Mouse (Mus musculus) limb, embryonic 13.5 days (tissue): ENCODE measurements around the gene Adam15. TPM values are rescaled to one million over a fixed set of nuclear protein-coding genes. Genes with fewer than 3 reads are reported as not detected.

Experiments
- ATAC-seq: fragments of 200-750 bp; cut with Nextera tagmentation; 2 replicates; pipeline ENCODE4 v1.8.0; 2017; ENCODE audit warnings: low read depth, moderate number of reproducible peaks, moderate TSS enrichment; ENCODE audit not compliant: low FRiP score
- H3K27ac ChIP-seq: fragments of 300-500 bp; sonication (generic); 2 replicates; pipeline ENCODE4 v1.5.1; 2015; ENCODE audit warnings: inconsistent platforms, mild to moderate bottlenecking, moderate library complexity
- H3K27me3 ChIP-seq: fragments of 300-500 bp; sonication (generic); 2 replicates; pipeline ENCODE4 v1.6.1; 2015; ENCODE audit warnings: mild to moderate bottlenecking, inconsistent platforms
- H3K36me3 ChIP-seq: fragments of 300-500 bp; sonication (generic); 2 replicates; pipeline ENCODE4 v1.6.1; 2015; ENCODE audit warnings: inconsistent platforms, mild to moderate bottlenecking, moderate library complexity
- H3K4me1 ChIP-seq: fragments of 300-500 bp; sonication (generic); 2 replicates; pipeline ENCODE4 v1.6.1; 2015; ENCODE audit warnings: inconsistent platforms
- H3K4me2 ChIP-seq: fragments of 300-500 bp; sonication (generic); replicated peaks from 2 replicates; pipeline ENCODE4 v1.6.1; 2015; ENCODE audit warnings: inconsistent platforms, mild to moderate bottlenecking, moderate library complexity
- H3K4me3 ChIP-seq: fragments of 300-500 bp; sonication (generic); 2 replicates; pipeline ENCODE4 v1.5.1; 2015; ENCODE audit warnings: moderate library complexity, mild to moderate bottlenecking, inconsistent platforms
- H3K9ac ChIP-seq: fragments of 300-500 bp; sonication (generic); 2 replicates; pipeline ENCODE4 v1.6.1; 2015; ENCODE audit warnings: mild to moderate bottlenecking, inconsistent platforms
- H3K9me3 ChIP-seq: fragments of 300-500 bp; sonication (generic); 2 replicates; pipeline ENCODE4 v1.6.1; 2016; ENCODE audit warnings: inconsistent platforms
- WGBS: fragments of 180-500 bp; shearing (Covaris S2); methylation state at CpG from one replicate; pipeline ENCODE4 v1.1.7; 2015; 5-methylcytosine and 5-hydroxymethylcytosine counted together
- polyA plus RNA-seq: library from polyadenylated mRNA; unstranded; fragments of >200 nt; fragmentation: Nextera tagmentation; extraction: Ambion mirVana; gene quantifications from 2 replicates; pipeline ENCODE4 v1.2.1, GENCODE M21; 2015

Gene Adam15
- 50.3 and 52.2 TPM in 2 replicates for polyA plus RNA-seq

GRCm38 (mm10) chr3:89349869-89350501 is at the start of gene Adam15:
Gene Adam15 (minus strand): TSS chr3:89349996.
- Histone ChIP-seq H3K36me3 (peaks cover 24% of the 10 kb centered on the region), H3K4me2 (peak within 1 kb of the TSS; percentile 95), H3K9ac (peak within 1 kb of the TSS; percentile 72), H3K4me3 (peak within 1 kb of the TSS; percentile 67), H3K27me3 (peaks cover 15% of the 10 kb centered on the region), H3K9me3 (no peaks in the 10 kb centered on the region), H3K4me1 (peaks cover 17% of the 10 kb centered on the region), H3K27ac (no peak within 1 kb of the TSS)
- 1% methylated on average over 50 of the region's 59 CpGs for WGBS
- peak; percentile 88 for ATAC-seq

GRCm38 (mm10) chr3:89396654-89397005 is 46.8 kb upstream of the Adam15 start:
- Histone ChIP-seq H3K4me2 (peak overlapping the region; percentile 98), H3K4me1 (peaks cover 45% of the 10 kb centered on the region), H3K36me3 (peaks cover 3% of the 10 kb centered on the region; the same call in 1 of the 2 replicates), H3K27me3 (peaks cover 13% of the 10 kb centered on the region), H3K27ac (peak overlapping the region; percentile 80), H3K9ac (peak overlapping the region; percentile 68), H3K4me3 (peak overlapping the region; percentile 59), H3K9me3 (no peaks in the 10 kb centered on the region)
- 0% methylated on average over 4 of the region's 4 CpGs for WGBS
- no peak for ATAC-seq

- peak; percentile 31; the same call in 1 of the 2 replicates for ATAC-seq
- H3K9ac ChIP-seq, result peak overlapping the region; percentile 68
- WGBS, result under 1% methylated on average over 39 of the region's 44 CpGs
- peak overlapping the region; percentile 80 for H3K27ac ChIP-seq
- no peaks in the 10 kb centered on the region for H3K9me3 ChIP-seq
- H3K4me1 ChIP-seq, result peaks cover 51% of the 10 kb centered on the region
- H3K4me3 ChIP-seq, result peak overlapping the region; percentile 59
- H3K4me2 ChIP-seq, result peak overlapping the region; percentile 98
- no peaks in the 10 kb centered on the region for H3K36me3 ChIP-seq
- H3K27me3 ChIP-seq, result peaks cover 19% of the 10 kb centered on the region
Measured at GRCm38 (mm10) chr3:89395806-89396653, 46.2 kb upstream of the Adam15 start.

- Histone ChIP-seq H3K36me3 (no peaks in the 10 kb centered on the region), H3K4me1 (peaks cover 56% of the 10 kb centered on the region), H3K9me3 (no peaks in the 10 kb centered on the region), H3K4me3 (peak overlapping the region; percentile 59), H3K9ac (peak overlapping the region; percentile 68), H3K27me3 (peaks cover 24% of the 10 kb centered on the region), H3K27ac (peak overlapping the region; percentile 80), H3K4me2 (peak overlapping the region; percentile 98)
- ATAC-seq, result no peak
- 1% methylated on average over 10 of the region's 10 CpGs for WGBS
Measured at GRCm38 (mm10) chr3:89395419-89395805, 45.6 kb upstream of the Adam15 start.

- Histone ChIP-seq H3K27me3 (peaks cover 24% of the 10 kb centered on the region), H3K4me2 (peak overlapping the region; percentile 98), H3K36me3 (no peaks in the 10 kb centered on the region), H3K27ac (peak overlapping the region; percentile 80), H3K4me3 (peak overlapping the region; percentile 59), H3K4me1 (peaks cover 56% of the 10 kb centered on the region), H3K9ac (peak overlapping the region; percentile 68), H3K9me3 (no peaks in the 10 kb centered on the region)
- ATAC-seq, result peak; percentile 9; the same call in 1 of the 2 replicates
- under 1% methylated on average over 12 of the region's 12 CpGs for WGBS
Measured at GRCm38 (mm10) chr3:89394894-89395256, 45.1 kb upstream of the Adam15 start.

GRCm38 (mm10) chr3:89394006-89394893 is 44.5 kb upstream of the Adam15 start, which contains the start of gene Zbtb7b:
Gene Zbtb7b (minus strand): TSS chr3:89394776.
- WGBS, result under 1% methylated on average over 42 of the region's 42 CpGs
- Histone ChIP-seq H3K36me3 (no peaks in the 10 kb centered on the region), H3K4me2 (peak within 1 kb of the TSS; percentile 98), H3K27me3 (peaks cover 24% of the 10 kb centered on the region), H3K27ac (peak within 1 kb of the TSS; percentile 80), H3K9ac (peak within 1 kb of the TSS; percentile 68), H3K9me3 (no peaks in the 10 kb centered on the region), H3K4me3 (peak within 1 kb of the TSS; percentile 59), H3K4me1 (peaks cover 56% of the 10 kb centered on the region)
- ATAC-seq, result peak; percentile 21

- WGBS, result under 1% methylated on average over 15 of the region's 15 CpGs
- Histone ChIP-seq H3K27me3 (peaks cover 24% of the 10 kb centered on the region), H3K9ac (peak overlapping the region; percentile 68), H3K4me1 (peaks cover 56% of the 10 kb centered on the region), H3K4me3 (peak overlapping the region; percentile 59), H3K4me2 (peak overlapping the region; percentile 98), H3K9me3 (no peaks in the 10 kb centered on the region), H3K27ac (peak overlapping the region; percentile 75), H3K36me3 (no peaks in the 10 kb centered on the region)
- ATAC-seq, result peak; percentile 91
Measured at GRCm38 (mm10) chr3:89393605-89394004, 43.8 kb upstream of the Adam15 start.

- H3K4me2 ChIP-seq, result peak overlapping the region; percentile 98
- H3K27ac ChIP-seq, result no peak overlapping the region
- no peaks in the 10 kb centered on the region for H3K36me3 ChIP-seq
- 0% methylated on average over 18 of the region's 24 CpGs for WGBS
- peaks cover 24% of the 10 kb centered on the region for H3K27me3 ChIP-seq
- ATAC-seq, result no peak
- H3K4me1 ChIP-seq, result peaks cover 58% of the 10 kb centered on the region
- peak overlapping the region; percentile 59 for H3K4me3 ChIP-seq
- no peaks in the 10 kb centered on the region for H3K9me3 ChIP-seq
- peak overlapping the region; percentile 65 for H3K9ac ChIP-seq
Measured at GRCm38 (mm10) chr3:89392871-89393311, 43.1 kb upstream of the Adam15 start.

GRCm38 (mm10) chr3:89391663-89392511 is 42.1 kb upstream of the Adam15 start:
- ATAC-seq, result no peak
- Histone ChIP-seq H3K9ac (peak overlapping the region; percentile 65), H3K4me2 (peak overlapping the region; percentile 98), H3K4me3 (peak overlapping the region; percentile 59), H3K27ac (no peak overlapping the region), H3K4me1 (peaks cover 62% of the 10 kb centered on the region), H3K36me3 (no peaks in the 10 kb centered on the region), H3K9me3 (no peaks in the 10 kb centered on the region), H3K27me3 (peaks cover 24% of the 10 kb centered on the region)
- WGBS, result under 1% methylated on average over 44 of the region's 56 CpGs

- no peak overlapping the region for H3K27ac ChIP-seq
- H3K27me3 ChIP-seq, result peaks cover 24% of the 10 kb centered on the region
- peak overlapping the region; percentile 59 for H3K4me3 ChIP-seq
- 18% methylated on average over 19 of the region's 19 CpGs for WGBS
- H3K9me3 ChIP-seq, result no peaks in the 10 kb centered on the region
- H3K4me1 ChIP-seq, result peaks cover 59% of the 10 kb centered on the region
- no peaks in the 10 kb centered on the region for H3K36me3 ChIP-seq
- H3K4me2 ChIP-seq, result peak overlapping the region; percentile 98
- ATAC-seq, result no peak
- peak overlapping the region; percentile 65 for H3K9ac ChIP-seq
Measured at GRCm38 (mm10) chr3:89390699-89391662, 41.2 kb upstream of the Adam15 start.
